Mouse (Mus musculus): ENCODE data around the gene Eif4e2. TPM values are rescaled to one million over a fixed set of nuclear protein-coding genes. Genes with fewer than 3 reads are reported as not detected.

The Eif4e2 gene
- 89.9 and 96.0 TPM in 2 replicates for total RNA-seq (2021)
- long read RNA-seq, transcript Eif4e2-204 (7 exons, 1,119 nt): major isoform, 45 of 104 reads
- long read RNA-seq, transcript Eif4e2-206 (7 exons, 1,807 nt): minor isoform, 5 of 104 reads
- long read RNA-seq, partial matches to known transcripts: 4 of 104 reads
- long read RNA-seq, other reads (novel, unspliced or antisense): 35 of 104 reads

DNA sequence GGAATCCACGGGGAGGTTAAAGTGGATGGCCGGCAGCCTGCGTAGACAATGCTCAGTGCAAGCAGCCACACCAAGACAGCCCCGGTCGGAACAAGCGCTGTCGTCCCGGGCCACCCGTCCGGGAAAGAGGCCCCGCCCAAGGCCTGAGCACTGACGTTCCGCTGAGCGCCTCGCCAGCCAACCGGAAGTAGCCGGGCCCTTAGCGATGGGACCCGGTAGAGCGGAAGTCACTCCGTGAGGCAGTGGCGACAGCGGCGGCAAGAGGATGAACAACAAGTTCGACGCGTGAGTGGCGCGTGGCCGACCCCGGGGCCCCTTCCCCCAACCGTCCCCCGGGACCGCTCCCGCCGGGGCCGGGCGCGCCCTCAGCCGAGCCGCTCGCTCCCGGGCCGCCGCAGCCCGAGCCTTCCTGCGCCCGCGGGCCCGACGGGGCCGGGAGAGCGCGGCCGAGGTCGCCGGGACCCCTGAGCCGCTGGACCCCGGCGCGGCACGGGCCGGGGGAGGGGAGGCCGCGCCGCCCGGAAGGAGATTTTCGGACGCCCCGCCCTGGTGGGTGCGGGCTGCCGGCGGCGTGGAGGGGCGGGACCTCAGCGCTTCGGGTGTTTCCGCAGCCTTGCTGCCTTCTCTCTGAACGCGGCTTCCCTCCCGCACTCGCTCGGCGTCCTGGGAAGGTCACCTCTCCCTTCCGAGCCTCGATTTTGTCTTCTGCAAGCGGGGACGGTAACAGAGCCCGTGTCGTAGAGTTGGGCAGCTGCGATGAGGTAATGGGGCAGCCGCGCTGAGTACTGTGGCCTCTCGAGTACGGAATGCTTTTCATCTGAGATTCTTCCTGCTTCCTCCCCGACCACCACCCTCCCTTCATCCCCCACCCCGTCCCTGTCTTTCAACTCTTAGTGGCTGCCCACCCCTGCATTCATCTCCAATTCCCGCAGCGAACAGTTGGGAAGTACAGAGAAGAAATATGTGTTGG, at the start of gene Eif4e2:
Eif4e2 (plus strand) TSS at position 180 of the 970 bp plus-strand sequence.
- DNase-seq: peak; percentile 93

DNA sequence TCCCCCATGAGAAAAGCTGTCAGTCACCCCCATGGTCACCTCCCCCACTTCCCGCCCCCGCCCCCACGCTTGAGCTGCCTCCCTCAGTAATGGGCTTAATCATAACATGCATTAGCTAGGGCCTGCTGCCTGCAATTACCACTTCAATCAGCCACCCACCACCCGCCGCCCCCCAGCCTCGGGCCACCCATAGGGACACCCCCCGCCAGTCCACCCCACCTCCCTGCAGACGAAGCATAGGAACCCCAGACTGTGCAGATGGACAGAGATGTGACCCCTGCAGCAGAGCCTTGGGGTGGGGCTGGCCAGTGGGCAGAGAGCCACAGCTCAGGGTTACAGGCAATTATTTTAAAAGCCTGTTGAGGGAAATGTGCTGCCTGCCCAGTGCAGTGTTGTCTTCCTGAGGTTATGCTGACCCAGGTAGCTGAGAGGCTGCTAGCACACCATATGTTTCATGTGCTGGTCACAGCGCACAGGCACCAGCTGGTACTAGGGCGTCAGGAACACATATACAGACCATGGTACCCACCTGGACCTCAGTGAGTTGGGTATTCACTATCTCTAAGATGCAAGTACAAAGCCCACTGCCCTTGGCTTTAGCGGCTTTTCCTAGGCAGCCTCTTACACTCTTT, 49.4 kb upstream of the Eif4e2 start:
- DNase-seq: no peak

DNA sequence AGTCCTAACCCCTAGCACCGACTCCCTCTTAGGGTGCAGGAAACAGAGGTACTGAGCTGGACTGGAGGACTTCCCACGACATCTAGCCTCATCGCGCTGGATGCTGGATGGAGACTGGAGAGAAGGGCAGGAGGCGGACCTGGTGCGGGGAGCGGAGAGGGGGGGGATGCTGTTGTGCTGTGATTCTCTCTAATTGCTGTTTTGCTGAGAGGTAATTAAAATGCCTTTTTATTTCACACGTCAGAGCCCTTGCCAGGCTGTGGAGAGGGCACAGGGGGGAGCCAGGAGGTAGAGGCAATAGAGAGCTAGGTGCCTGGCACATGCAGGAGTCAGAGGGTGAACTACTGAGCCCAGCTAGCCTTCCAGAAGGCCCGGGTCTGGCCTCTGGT, 48.9 kb upstream of the Eif4e2 start:
- DNase-seq: no peak

DNA sequence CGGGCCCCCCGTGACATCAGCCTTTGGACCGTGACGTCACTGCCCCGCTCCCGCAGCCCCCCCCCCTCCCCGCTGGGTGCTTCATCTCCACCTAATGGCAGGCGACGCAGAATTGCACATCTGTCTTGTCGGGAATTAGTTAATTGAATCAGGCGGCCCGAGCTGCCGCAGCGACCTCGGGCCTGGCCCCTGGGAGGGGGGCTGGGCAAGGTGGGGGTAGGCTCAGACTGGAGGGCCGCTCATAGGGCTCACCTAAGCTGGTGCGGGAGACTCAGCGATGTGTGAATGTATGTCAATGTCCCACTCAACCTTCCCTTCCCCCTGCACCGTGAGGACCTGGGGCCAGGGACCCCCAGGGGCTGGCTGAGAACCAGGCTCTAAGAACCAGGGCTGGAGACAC, 43.3 kb upstream of the Eif4e2 start:
- no peak for DNase-seq

DNA sequence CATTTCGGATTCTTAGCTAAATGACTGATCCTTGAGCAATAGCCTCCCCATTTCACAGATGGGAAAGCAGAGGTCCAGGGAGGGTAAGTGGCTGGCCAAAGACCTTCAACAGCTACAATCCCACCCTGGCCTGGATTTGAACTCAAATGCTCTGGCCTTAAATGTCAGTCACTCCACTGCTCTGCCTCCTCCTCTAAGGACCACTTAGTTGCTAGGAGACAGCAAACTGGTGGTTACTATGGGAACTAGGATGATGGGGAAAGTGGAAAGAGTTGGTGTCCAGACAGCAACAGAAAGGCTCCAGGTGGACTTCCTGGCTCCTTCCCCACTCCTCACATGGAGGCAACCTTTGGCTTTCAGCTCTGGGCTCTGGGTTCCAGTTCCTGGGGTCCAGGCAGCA, 42.4 kb upstream of the Eif4e2 start:
- DNase-seq: no peak

DNA sequence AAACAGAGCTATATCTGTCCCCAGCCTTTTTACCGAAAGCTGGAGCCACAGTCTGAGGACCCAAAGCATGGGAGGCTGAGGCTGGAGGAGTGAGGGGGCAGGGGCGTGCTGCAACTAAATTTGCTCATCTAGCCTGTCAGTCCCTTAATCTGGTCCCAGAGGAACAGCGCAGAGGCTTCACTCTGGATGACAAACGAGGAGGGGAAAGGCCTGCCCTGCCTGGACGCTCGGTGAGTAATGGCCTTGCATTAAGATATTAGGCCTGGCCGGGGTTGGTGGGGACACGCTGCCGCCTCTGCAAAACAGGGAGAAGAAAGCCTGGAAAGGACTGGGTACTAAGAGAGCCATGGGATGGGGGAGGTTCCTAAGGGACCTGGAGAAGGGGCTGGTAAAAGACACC, 41.4 kb upstream of the Eif4e2 start:
- DNase-seq: peak; percentile 47

DNA sequence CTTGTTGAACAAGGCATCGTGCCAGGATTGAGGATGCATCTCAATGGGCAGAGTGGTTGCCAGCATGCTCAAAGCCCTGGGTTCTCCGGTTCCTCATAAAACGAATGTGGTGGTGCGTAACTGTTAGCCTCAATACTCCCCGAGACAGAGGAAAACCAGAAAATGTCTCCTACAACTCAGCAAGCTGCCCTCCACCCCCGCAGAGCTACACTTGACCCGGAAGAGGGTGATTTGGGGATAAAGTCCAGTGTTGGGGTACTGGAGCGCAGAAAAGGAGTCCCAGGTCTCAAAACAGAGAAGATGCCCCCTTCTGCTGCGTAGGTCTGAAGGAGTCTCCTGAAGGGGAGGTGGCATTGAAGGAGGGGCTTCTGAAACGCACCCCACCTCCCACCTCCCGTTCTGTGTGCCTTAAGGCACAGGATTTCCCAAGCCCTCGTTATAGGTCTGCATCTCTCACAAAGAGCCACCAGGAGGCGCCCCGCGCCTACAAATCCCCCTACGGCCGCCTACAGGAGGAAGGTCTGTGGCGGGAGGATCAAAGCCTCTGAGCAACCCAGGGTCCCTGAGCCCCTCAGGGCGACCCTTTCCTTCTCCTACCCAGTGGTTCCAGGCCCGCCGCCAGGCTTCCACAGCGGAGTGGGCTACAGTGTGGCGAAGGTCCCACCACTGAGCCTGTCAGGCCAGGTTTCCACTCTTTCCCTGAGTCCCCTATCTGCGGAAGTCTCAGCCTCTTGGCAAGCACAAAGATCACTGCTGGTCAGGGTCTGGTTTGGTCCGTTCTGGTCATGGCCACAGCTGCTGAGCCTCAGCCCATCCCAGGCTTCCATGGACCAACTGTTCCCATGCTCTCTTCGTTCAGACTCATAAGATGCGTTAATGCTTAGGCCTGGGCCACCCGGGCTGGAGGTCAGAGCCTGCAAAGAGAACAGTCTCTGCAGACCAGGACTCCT, 39.4 kb upstream of the Eif4e2 start:
- DNase-seq: peak; percentile 72

DNA sequence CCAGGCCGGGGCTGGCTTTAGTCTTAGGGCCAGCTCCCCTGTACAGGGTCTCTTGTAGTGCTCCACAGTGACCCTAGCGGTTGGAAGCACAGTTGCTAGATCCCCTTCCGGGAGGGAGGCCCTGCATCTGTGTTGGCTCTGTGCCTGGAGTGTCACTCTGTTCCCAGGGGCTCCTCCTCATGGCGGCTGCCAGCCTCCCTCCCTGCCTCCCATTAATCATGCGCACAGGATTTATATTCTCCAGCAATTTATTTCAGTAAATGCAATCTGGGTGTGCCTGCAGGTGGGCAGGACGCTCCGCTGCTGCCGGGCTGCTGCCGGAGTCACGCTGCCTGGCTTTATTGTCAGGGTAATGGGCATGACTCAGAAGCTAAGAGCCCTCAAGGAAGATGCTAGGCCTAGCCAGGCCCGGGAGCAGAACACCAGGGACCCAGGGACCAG, 37.8 kb upstream of the Eif4e2 start:
- peak; percentile 31 for DNase-seq

DNA sequence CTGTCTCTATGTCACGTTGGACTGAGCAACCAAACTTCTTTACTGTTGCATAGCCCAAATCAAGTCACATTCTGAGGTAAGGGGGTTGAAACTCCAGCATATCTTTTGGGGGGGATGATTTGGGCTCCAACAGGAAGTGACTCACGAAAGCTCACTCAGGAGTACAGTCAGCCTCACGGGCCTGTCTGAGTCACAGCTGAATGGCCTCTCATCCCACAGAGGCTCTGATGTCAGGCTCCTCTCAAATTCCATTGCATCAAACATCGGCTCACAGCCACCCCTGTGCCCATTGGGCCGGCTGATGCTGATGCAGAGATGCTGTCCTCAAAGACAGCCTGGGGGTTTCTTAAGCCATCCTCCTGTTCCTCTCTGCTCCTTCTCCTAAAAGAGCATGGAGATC, 32.8 kb upstream of the Eif4e2 start:
- DNase-seq: peak; percentile 55

DNA sequence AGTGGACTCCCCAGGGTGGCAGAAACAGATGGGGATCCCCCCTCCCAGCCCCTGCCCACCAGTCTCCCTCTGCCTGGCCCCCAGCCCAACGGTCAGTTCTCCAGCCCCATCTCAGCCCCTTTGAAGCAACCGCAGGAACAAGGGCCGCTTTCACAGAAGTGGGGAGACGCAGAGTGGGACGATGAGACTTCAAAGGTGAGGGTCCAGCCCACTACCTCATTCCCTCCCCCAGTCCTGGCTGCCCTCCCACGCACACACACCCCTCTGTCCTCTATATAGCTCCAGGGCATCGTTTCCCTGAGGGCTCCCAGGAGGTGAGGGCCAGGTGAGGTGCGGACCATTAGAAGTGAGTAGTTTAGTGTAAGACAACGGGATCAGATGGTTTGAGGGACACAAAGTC, 30.7 kb upstream of the Eif4e2 start, which contains the start of gene Prss56:
Prss56 (plus strand) TSS at position 301 of the 400 bp plus-strand sequence.
- no peak for DNase-seq

DNA sequence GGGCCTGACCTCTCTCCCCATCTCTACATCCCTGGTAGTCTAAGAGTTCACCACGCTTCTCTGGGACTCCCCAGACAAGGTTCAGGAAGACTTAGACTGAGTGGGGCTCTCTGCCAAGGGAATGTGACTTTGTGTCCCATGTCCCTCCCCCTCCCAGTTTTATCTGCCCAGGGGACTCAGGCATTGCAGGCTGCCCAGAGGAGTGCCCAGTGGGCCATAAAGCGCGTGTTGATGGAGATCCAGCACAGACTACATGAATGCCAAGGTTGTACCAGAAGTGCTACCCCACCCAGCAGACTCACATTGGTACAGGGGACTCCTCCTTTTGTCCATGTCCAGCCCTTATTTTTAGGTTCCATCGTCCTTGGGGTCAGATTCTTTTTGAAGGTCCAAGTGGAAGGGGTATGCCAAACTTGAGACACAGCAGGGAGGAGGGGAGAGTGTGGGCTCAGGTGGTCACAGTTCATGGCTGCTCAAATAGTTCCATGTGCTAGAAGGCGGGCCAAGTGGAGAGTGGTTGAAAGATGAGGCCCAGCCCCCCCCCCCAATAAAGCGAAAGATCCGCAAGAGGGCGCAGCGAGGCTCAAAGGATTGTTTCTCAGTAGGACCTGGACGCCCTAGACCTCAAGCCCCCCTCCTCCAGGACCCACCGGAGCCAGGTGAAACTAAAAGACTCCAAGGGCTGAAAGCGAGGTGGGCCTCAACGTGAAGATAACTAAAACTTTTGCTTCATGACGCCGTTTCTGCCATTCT, 29.5 kb upstream of the Eif4e2 start:
- DNase-seq: no peak

DNA sequence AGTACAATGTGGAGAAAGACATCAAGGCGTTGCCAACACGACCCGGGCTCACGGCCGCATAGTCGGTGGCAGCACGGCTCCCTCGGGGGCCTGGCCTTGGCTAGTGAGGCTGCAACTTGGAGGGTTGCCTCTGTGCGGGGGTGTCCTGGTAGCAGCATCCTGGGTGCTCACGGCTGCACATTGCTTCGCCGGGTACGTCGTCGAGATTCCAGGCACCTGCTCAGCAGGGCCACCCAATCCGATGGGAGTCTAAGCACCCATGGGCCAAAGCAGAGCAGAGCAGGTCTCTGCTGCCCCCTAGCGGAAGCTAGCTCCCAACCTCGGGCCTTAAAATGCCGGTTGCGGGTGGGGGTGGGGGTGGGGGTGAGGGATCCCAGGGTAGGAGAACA, 29.0 kb upstream of the Eif4e2 start:
- peak; percentile 82 for DNase-seq

DNA sequence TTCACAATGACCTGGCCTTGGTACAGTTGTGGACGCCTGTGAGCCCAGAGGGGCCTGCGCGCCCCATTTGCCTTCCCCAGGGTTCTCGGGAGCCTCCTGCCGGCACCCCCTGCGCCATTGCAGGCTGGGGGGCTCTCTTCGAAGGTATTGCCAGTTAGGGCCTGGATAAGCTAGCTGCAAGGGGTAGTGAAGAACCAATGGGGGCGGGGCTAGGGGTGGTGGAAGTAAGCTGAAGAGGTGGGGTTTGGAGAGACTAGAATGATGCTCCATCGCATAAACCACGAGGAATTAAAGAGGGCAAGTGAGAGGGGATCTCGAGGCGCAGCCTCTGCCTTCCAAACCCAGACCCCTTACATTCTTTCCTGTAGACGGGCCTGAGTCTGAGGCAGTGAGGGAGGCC, 28.2 kb upstream of the Eif4e2 start:
- no peak for DNase-seq

DNA sequence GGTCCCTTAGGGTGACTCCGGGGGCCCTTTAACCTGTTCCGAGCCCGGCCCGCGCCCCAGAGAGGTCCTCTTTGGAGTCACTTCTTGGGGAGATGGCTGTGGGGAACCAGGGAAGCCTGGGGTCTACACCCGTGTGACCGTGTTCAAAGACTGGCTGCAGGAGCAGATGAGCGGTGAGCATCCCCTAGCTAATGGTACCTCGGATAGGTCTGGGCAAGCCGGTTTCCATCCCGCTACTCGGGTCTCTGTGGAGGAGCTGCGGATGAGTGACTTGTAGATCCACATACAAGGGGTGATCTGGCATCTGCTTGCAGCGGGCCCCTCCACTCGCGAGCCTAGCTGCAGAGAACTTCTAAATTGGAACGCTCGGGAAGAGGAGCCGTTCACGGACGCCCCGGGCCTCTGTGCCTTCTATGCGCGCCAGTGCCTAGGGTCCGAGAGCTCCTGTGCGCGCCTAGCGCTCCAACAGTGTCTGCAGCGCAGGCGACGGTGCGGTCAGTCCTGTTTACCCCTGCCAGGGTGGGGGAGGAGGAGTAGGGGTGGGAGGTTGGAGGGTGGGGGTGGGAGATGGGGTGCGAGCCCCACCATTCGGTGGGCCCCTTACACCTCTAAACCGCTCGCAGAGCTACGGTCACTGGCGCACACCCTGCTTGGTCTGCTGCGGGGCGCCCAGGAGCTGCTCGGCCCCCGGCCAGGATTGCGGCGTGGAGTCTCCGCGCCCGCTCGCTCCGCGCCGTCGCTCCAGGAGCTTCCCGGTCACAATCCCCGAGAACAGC, 27.3 kb upstream of the Eif4e2 start:
- no peak for DNase-seq

DNA sequence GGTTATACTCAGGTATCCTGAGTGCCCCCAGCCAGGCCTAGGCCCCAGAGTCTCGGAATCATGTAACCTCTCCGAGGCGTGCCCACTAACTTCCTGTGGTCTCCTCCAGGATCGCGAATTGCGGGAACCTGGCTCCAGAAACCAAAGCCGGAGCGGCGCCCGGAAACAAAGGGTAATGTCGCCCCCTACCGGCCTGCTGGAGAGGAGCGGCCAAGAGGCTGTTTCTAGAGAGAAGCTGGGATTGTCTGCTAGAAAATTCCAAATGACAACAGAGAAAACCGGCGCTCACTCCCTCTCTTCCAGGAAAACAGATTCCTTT, 26.7 kb upstream of the Eif4e2 start:
- peak; percentile 82 for DNase-seq

DNA sequence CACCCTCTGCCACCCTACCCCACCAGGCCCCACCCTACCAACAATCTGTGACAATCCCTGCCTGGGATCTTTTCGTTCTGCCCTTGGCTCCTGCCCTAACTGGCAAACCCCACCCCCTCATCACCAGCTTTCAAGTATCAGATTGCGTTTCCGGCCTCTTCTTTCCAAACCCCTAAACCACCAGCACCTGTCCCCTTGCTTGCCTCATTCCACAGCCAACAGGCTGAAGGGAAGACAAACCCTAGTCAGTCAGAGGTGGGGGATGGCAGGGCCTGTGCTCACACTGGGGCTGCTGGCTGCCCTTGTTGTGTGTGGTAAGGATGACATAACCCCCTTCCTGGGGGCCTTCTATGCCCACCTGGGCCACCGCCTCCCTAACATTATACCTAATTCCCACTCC, 23.3 kb upstream of the Eif4e2 start, which contains the start of gene Chrnd:
Chrnd (plus strand) TSS at position 179 of the 400 bp plus-strand sequence.
- no peak for DNase-seq

DNA sequence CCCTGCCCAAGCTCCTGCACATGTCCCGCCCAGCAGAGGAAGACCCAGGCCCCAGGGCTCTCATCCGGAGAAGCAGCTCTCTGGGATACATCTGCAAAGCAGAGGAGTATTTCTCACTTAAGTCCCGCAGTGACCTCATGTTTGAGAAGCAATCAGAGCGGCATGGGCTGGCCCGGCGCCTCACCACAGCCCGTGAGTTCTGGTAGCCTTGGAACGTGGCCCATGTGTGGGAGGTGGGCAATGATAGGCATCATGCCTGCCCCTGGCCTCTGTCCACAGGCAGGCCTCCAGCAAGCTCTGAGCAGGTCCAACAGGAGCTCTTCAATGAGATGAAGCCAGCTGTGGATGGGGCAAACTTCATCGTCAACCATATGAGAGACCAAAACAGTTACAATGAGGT, 16.4 kb upstream of the Eif4e2 start:
- DNase-seq: no peak

DNA sequence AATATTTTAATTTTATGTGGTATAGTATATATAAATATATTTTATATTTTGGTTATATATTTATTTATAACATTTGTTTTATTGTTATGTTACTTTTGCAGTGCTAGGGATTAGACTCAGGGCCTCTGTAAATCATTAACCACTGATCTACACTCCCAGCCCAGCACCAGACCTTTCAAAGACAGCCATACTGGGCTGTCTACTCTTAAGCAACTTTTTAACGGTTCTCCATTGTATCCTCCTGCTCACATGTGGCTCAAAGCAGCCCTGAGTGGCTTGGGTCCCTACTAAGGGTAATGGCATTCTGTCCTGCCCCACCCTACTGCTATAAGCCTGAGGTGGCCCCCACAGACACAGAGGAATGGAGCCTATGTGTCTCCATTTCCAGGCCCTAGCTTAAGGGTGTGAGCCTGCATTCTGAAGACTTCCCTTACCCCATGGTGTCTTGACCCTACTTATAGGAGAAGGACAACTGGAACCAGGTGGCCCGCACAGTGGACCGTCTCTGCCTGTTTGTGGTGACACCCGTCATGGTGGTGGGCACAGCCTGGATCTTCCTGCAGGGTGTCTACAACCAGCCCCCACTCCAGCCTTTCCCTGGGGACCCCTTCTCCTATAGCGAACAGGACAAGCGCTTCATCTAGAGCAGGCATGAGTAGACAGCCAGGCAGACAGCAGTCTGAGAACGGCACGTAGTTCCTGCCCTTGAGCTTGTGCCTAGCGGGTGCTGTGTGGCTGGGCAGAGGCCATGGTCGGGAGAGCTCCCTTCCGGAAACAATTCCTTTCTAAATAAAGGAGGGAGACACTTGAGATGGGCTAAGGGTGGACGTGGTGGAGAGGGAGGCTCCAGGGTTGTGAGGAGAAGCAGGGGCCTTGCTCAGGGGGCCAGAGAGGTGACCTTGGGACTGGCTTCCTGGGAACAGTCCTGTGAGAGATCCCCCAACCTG, 15.3 kb upstream of the Eif4e2 start:
- DNase-seq: no peak

DNA sequence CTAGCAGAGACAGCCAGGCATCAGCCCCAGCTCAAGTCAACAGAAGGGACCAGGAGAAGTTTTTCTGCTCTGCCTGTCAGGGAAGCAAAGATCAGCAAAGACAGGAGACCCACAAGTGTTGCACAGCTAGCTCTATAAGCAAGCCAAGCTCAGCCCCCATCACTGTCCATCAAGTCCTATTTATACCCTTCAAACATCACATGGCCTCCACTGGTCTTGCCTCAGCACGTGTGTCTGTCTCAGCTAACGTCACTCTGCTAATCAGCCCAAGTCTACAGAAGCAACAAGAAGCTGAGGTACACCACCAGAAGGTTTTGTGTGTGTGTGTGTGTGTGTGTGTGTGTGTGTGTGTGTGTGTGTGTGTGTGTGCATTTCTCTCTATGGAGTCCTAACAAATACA, 12.9 kb upstream of the Eif4e2 start:
- no peak for DNase-seq
